Mouse (Mus musculus) CH12.LX (cell line): Measurements from ENCODE around the gene Tysnd1.

Source experiments
- CTCF ChIP-seq, 2 experiments: IDR thresholded peaks in 1 of 2; conservative IDR thresholded peaks in 1 of 2; 2 replicates each; pipeline ENCODE4 v1.5.1; 2011 to 2012; ENCODE audit warnings: low read depth in 2 of 2, low read length in 2 of 2, improper control_type of control experiment in 1 of 2, inconsistent platforms in 1 of 2, mild to moderate bottlenecking in 1 of 2, moderate library complexity in 1 of 2
- EP300 ChIP-seq: IDR thresholded peaks from 2 replicates; pipeline ENCODE4 v1.6.1; 2011; ENCODE audit warnings: low read length, improper control_type of control experiment
- MAX ChIP-seq: IDR thresholded peaks from 2 replicates; pipeline ENCODE4 v1.6.1; 2011; ENCODE audit warnings: low read length, improper control_type of control experiment
- UBTF ChIP-seq: IDR thresholded peaks from 2 replicates; pipeline ENCODE4 v1.6.1; 2012; ENCODE audit warnings: low read depth, mild to moderate bottlenecking, inconsistent platforms, low read length, improper control_type of control experiment, moderate library complexity

DNA sequence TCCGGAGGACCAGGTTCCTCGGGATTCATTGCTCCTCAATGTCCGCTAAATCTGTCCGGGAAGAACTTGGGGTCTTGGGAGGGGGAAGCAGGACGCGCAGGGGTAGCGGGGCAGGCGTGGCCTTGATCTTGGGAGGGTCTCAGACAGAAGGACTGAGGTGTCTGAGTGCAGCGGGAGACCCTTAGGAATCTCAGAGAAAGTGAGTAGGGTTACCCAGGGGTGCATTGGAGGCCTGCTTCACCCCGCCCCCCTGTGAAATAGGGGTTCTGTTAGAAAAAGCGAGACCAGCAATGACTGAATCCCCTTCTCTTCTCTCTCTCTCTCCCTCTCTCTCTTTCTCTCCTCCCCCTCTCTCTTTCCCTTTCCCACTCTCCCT is 20.1 kb downstream of the Tysnd1 start:
- TF ChIP-seq CTCF (conservative IDR thresholded peaks at IDR 0.05 in 1 of 2, IDR thresholded peaks at IDR 0.05 in 1 of 2; ENCODE audit: low read depth in 2 of 2, low read length in 2 of 2) (no peak), MAX (no peak), EP300 (no peak), UBTF (no peak)
